Mouse (Mus musculus) midbrain, embryonic 14.5 days (tissue): ENCODE data around the gene Trpc4ap. TPM values are rescaled to one million over a fixed set of nuclear protein-coding genes. Genes with fewer than 3 reads are reported as not detected.
A peak's percentile ranks its signal among the peaks of the same experiment; 100 is the strongest.
"Not testable (repeated sequence)": the region's sequence is repeated elsewhere in the genome, so short reads cannot be mapped to it uniquely, and the experiment has no call there.

Source experiments
- ATAC-seq: fragments of 200-750 bp; cut with Nextera tagmentation; 2 replicates; pipeline ENCODE4 v1.8.0; 2017; ENCODE audit warnings: moderate number of reproducible peaks, moderate library complexity; ENCODE audit not compliant: low FRiP score, low TSS enrichment
- DNase-seq: peaks from one replicate; pipeline ENCODE4 v3.0.0-alpha.2; 2015
- H3K27ac ChIP-seq: fragments of 300-500 bp; sonication (generic); replicated peaks from 2 replicates; pipeline ENCODE4 v1.5.1; 2014; ENCODE audit warnings: mild to moderate bottlenecking, low read depth, low read length, moderate library complexity
- H3K27me3 ChIP-seq: fragments of 300-500 bp; sonication (generic); 2 replicates; pipeline ENCODE4 v1.6.1; 2014; ENCODE audit warnings: low read length, control low read depth, mixed read lengths; ENCODE audit not compliant: control insufficient read depth, insufficient read depth
- H3K36me3 ChIP-seq: fragments of 300-500 bp; sonication (generic); 2 replicates; pipeline ENCODE4 v1.6.1; 2014; ENCODE audit warnings: low read length, control low read depth; ENCODE audit not compliant: control insufficient read depth, insufficient read depth
- H3K4me1 ChIP-seq: fragments of 300-500 bp; sonication (generic); 2 replicates; pipeline ENCODE4 v1.6.1; 2014; ENCODE audit warnings: mild to moderate bottlenecking, antibody characterized with exemption, low read length, control low read depth; ENCODE audit not compliant: control insufficient read depth, insufficient read depth
- H3K4me2 ChIP-seq: fragments of 300-500 bp; sonication (generic); 2 replicates; pipeline ENCODE4 v1.6.1; 2014; ENCODE audit warnings: mild to moderate bottlenecking, low read length, moderate library complexity
- H3K4me3 ChIP-seq: fragments of 300-500 bp; sonication (generic); replicated peaks from 2 replicates; pipeline ENCODE4 v1.5.1; 2014; ENCODE audit warnings: low read depth, low read length
- H3K9ac ChIP-seq: fragments of 300-500 bp; sonication (generic); replicated peaks from 2 replicates; pipeline ENCODE4 v1.6.1; 2014; ENCODE audit warnings: mild to moderate bottlenecking, low read length, moderate library complexity
- H3K9me3 ChIP-seq: fragments of 300-500 bp; sonication (generic); 2 replicates; pipeline ENCODE4 v1.6.1; 2016; ENCODE audit warnings: low read length, control low read depth, mixed read lengths; ENCODE audit not compliant: control insufficient read depth
- WGBS: fragments of 180-500 bp; shearing (Covaris S2); extraction: QIAGEN DNeasy Blood & Tissue Kit; methylation state at CpG from one replicate; pipeline ENCODE4 v1.1.7; 2014; 5-methylcytosine and 5-hydroxymethylcytosine counted together
- polyA plus RNA-seq: library from polyadenylated mRNA; unstranded; fragments of >200 nt; fragmentation: Nextera tagmentation; extraction: Ambion mirVana; gene quantifications from 2 replicates; pipeline ENCODE4 v1.2.1, GENCODE M21; 2014

Trpc4ap gene
- polyA plus RNA-seq, 1 experiment from 2014 or later, result 171 TPM

GRCm38 (mm10) chr2:155606360-155606759 is 85.8 kb downstream of the Trpc4ap start:
- Histone ChIP-seq H3K36me3 (no peaks in the 10 kb centered on the region), H3K4me1 (no peaks in the 10 kb centered on the region), H3K4me3 (no peak overlapping the region), H3K27me3 (no peaks in the 10 kb centered on the region), H3K9ac (no peak overlapping the region), H3K9me3 (no peaks in the 10 kb centered on the region), H3K4me2 (no peak overlapping the region), H3K27ac (no peak overlapping the region)
- 89% methylated on average over 4 of the region's 4 CpGs for WGBS
- ATAC-seq (no peak), DNase-seq (no peak)

GRCm38 (mm10) chr2:155605236-155605589 is 87.0 kb downstream of the Trpc4ap start:
- WGBS, result 84% methylated on average over 4 of the region's 4 CpGs
- not testable (repeated sequence) for H3K9ac ChIP-seq, H3K36me3 ChIP-seq, H3K4me1 ChIP-seq, H3K4me2 ChIP-seq, H3K27me3 ChIP-seq, H3K4me3 ChIP-seq, ATAC-seq, H3K9me3 ChIP-seq, DNase-seq, H3K27ac ChIP-seq

GRCm38 (mm10) chr2:155604560-155605235 is 87.5 kb downstream of the Trpc4ap start:
- ATAC-seq (no peak), DNase-seq (no peak)
- H3K9ac ChIP-seq, result no peak overlapping the region
- no peak overlapping the region for H3K4me3 ChIP-seq
- no peaks in the 10 kb centered on the region for H3K36me3 ChIP-seq
- WGBS, result 63% methylated on average over 10 of the region's 10 CpGs
- H3K27ac ChIP-seq, result no peak overlapping the region
- H3K4me1 ChIP-seq, result no peaks in the 10 kb centered on the region
- H3K4me2 ChIP-seq, result no peak overlapping the region
- H3K9me3 ChIP-seq, result no peaks in the 10 kb centered on the region
- no peaks in the 10 kb centered on the region for H3K27me3 ChIP-seq

GRCm38 (mm10) chr2:155603707-155604106 is 88.5 kb downstream of the Trpc4ap start:
- 57% methylated on average over 3 of the region's 3 CpGs for WGBS
- no peak overlapping the region for H3K27ac ChIP-seq
- no peak overlapping the region for H3K4me3 ChIP-seq
- H3K9me3 ChIP-seq, result no peaks in the 10 kb centered on the region
- H3K4me2 ChIP-seq, result no peak overlapping the region
- no peak for ATAC-seq
- H3K36me3 ChIP-seq, result no peaks in the 10 kb centered on the region
- H3K9ac ChIP-seq, result no peak overlapping the region
- H3K4me1 ChIP-seq, result no peaks in the 10 kb centered on the region
- no peaks in the 10 kb centered on the region for H3K27me3 ChIP-seq
- no peak for DNase-seq

- no peaks in the 10 kb centered on the region for H3K27me3 ChIP-seq
- no peak overlapping the region for H3K9ac ChIP-seq
- no peak overlapping the region for H3K27ac ChIP-seq
- ATAC-seq (no peak), DNase-seq (no peak)
- H3K4me1 ChIP-seq, result peaks cover 8% of the 10 kb centered on the region; the same call in 1 of the 2 replicates
- H3K36me3 ChIP-seq, result no peaks in the 10 kb centered on the region
- H3K9me3 ChIP-seq, result no peaks in the 10 kb centered on the region
- H3K4me3 ChIP-seq, result no peak overlapping the region
- WGBS, result 84% methylated on average over 6 of the region's 6 CpGs
- H3K4me2 ChIP-seq, result no peak overlapping the region
Measured at GRCm38 (mm10) chr2:155595516-155595915, 96.7 kb downstream of the Trpc4ap start.

GRCm38 (mm10) chr2:155592854-155593283 is 99.3 kb downstream of the Trpc4ap start:
- Histone ChIP-seq H3K36me3 (no peaks in the 10 kb centered on the region), H3K9ac (peak overlapping the region; percentile 70), H3K4me1 (peaks cover 8% of the 10 kb centered on the region; the same call in 1 of the 2 replicates), H3K9me3 (no peaks in the 10 kb centered on the region), H3K4me3 (peak overlapping the region; percentile 54), H3K27me3 (no peaks in the 10 kb centered on the region), H3K27ac (no peak overlapping the region; the same call in 1 of the 2 replicates), H3K4me2 (peak overlapping the region; percentile 85)
- ATAC-seq (no peak), DNase-seq (no peak)
- 0% methylated on average over 9 of the region's 9 CpGs for WGBS

GRCm38 (mm10) chr2:155592137-155592853 is 99.9 kb downstream of the Trpc4ap start, which contains the start of gene Gss:
TSS of gene Gss (minus strand) at chr2:155592810.
- peak; percentile 98 for DNase-seq

GRCm38 (mm10) chr2:155591676-155592075 is 100.5 kb downstream of the Trpc4ap start:
- no peaks in the 10 kb centered on the region for H3K27me3 ChIP-seq
- 12% methylated on average over 6 of the region's 6 CpGs for WGBS
- peak overlapping the region; percentile 85 for H3K4me2 ChIP-seq
- ATAC-seq (no peak), DNase-seq (peak; percentile 3)
- peak overlapping the region; percentile 54 for H3K4me3 ChIP-seq
- peak overlapping the region; percentile 70 for H3K9ac ChIP-seq
- peaks cover 8% of the 10 kb centered on the region; the same call in 1 of the 2 replicates for H3K4me1 ChIP-seq
- H3K27ac ChIP-seq, result peak overlapping the region; percentile 73
- no peaks in the 10 kb centered on the region for H3K9me3 ChIP-seq
- H3K36me3 ChIP-seq, result no peaks in the 10 kb centered on the region

More at GRCm38 (mm10) chr2:155592137-155592853, 99.9 kb downstream of the Trpc4ap start, which contains the start of gene Gss:
- H3K36me3 ChIP-seq, result no peaks in the 10 kb centered on the region
- peak within 1 kb of the TSS; percentile 73 for H3K27ac ChIP-seq
- H3K4me1 ChIP-seq, result peaks cover 8% of the 10 kb centered on the region; the same call in 1 of the 2 replicates
- ATAC-seq, result peak; percentile 92
- no peaks in the 10 kb centered on the region for H3K27me3 ChIP-seq
- peak within 1 kb of the TSS; percentile 85 for H3K4me2 ChIP-seq
- under 1% methylated on average over 53 of the region's 53 CpGs for WGBS
- no peaks in the 10 kb centered on the region for H3K9me3 ChIP-seq
- H3K9ac ChIP-seq, result peak within 1 kb of the TSS; percentile 70
- H3K4me3 ChIP-seq, result peak within 1 kb of the TSS; percentile 54
